Mouse (Mus musculus): ENCODE measurements at regions not wholly inside any gene's neighbourhood (a gene's known extent, or its start where the extent isn't known, plus 50 kb on each side); places are given as distances from the start of the nearest gene placed in this dataset.
"Not testable (repeated sequence)": the region's sequence is repeated elsewhere in the genome, so short reads cannot be mapped to it uniquely, and the experiment has no call there.

- not testable (repeated sequence) for TF ChIP-seq CTCF (IDR thresholded peaks at IDR 0.05; ENCODE audit: extremely low read depth, insufficient read depth, insufficient read length, insufficient replicate concordance); POLR2A (IDR thresholded peaks at IDR 0.05; ENCODE audit: low read depth, low read length)
These were observed 524.6 kb upstream of the Olfr1507 start for GRCm38 (mm10) chr14:53020152-53020551.

Measured in spleen, adult 2 months (tissue).